Mouse (Mus musculus) spleen, adult 10 weeks (tissue): ENCODE data around the gene Vmn2r87. TPM values are rescaled to one million over a fixed set of nuclear protein-coding genes. Genes with fewer than 3 reads are reported as not detected.

ENCODE experiments used
- polyA plus RNA-seq: library from polyadenylated mRNA; stranded (reverse); fragments of 350-450 nt; fragmentation: Illumina TruSeq; extraction: RNeasy Lipid Tissue Mini Kit (QIAGEN cat#74804); gene quantifications from one replicate; pipeline ENCODE4 v1.2.3, GENCODE M21; 2015; ENCODE audit warnings: low replicate concordance; ENCODE audit not compliant: insufficient read depth

The Vmn2r87 gene
- not detected for polyA plus RNA-seq

GRCm38 (mm10) chr10:130497296-130497695 lies at the start of gene Vmn2r87:
Gene Vmn2r87, minus strand, starts transcription at chr10:130497396.

GRCm38 (mm10) chr10:130455950-130456349 lies 41.2 kb downstream of the Vmn2r87 start, which contains the start of gene Vmn2r86:
Gene Vmn2r86, minus strand, starts transcription at chr10:130456050.

GRCm38 (mm10) chr10:130429603-130430002 lies 67.6 kb downstream of the Vmn2r87 start, which contains the start of gene Vmn2r85:
Gene Vmn2r85, minus strand, starts transcription at chr10:130429703.

Other genes with a start within 250 kb of the Vmn2r87 start
- gene Neurod4, start 217.2 kb downstream of the Vmn2r87 start, polyA plus RNA-seq = 1.4 TPM
- 108 TPM for gene Tespa1, start 174.5 kb downstream of the Vmn2r87 start, polyA plus RNA-seq
- gene Vmn2r84, start 103.1 kb downstream of the Vmn2r87 start, polyA plus RNA-seq = not detected
- gene Vmn2r85, start 67.7 kb downstream of the Vmn2r87 start, polyA plus RNA-seq = not detected
- gene Vmn2r86, start 41.3 kb downstream of the Vmn2r87 start, polyA plus RNA-seq = not detected